In genomic region chr11:19265672-19265972, GRCm38 (mm10) we compare ENCODE assay signal across 19 mouse cellular contexts.
DNase-seq lines count a peak whose midpoint lies in the region; ATAC-seq and TF ChIP-seq lines count a peak whose summit lies in the region.
"Had no signal": no experiment of that assay in that cellular context is flagged by ENCODE, and none has a peak within 500 bp of the region (broad histone marks: within the 10 kb centered on the region; RNA-seq: fewer than 3 reads in every experiment).

No protein-coding gene starts in this region.

- no peaks in the 10 kb centered on the region for H3K36me3 ChIP-seq in hindbrain, embryonic 14.5 days (replicated peaks; ENCODE audit: control insufficient read depth, insufficient read depth)
- no peaks in the 10 kb centered on the region for H3K36me3 ChIP-seq in hindbrain, embryonic 10.5 days
- H3K36me3 ChIP-seq in neural tube, embryonic 13.5 days, result no peaks in the 10 kb centered on the region
- H3K36me3 ChIP-seq in neural tube, embryonic 14.5 days (ENCODE audit: control insufficient read depth, insufficient read depth, low read length), result no peaks in the 10 kb centered on the region
- no peaks in the 10 kb centered on the region for H3K36me3 ChIP-seq in forebrain, postnatal 0 days (ENCODE audit: insufficient read depth)
- H3K36me3 ChIP-seq: embryonic facial prominence, embryonic 12.5 days; G1E; heart, embryonic 13.5 days had no signal

- no peaks in the 10 kb centered on the region for H3K9me3 ChIP-seq in hindbrain, embryonic 14.5 days (ENCODE audit: control insufficient read depth, low read length)
- H3K9me3 ChIP-seq in hindbrain, embryonic 10.5 days, result no peaks in the 10 kb centered on the region
- H3K9me3 ChIP-seq in neural tube, embryonic 13.5 days, result no peaks in the 10 kb centered on the region
- no peaks in the 10 kb centered on the region for H3K9me3 ChIP-seq in neural tube, embryonic 14.5 days (ENCODE audit: control insufficient read depth, low read length)
- no peaks in the 10 kb centered on the region for H3K9me3 ChIP-seq in forebrain, postnatal 0 days (ENCODE audit: low read length)
- H3K9me3 ChIP-seq: embryonic facial prominence, embryonic 12.5 days; forebrain, embryonic 13.5 days; G1E; heart, embryonic 13.5 days had no signal

- 56% methylated on average over 3 of the region's 3 CpGs for whole genome bisulfite sequencing in hindbrain, embryonic 14.5 days
- 75% methylated on average over 3 of the region's 3 CpGs for WGBS in hindbrain, embryonic 10.5 days
- WGBS in neural tube, embryonic 13.5 days, result 47% methylated on average over 3 of the region's 3 CpGs
- 39% methylated on average over 3 of the region's 3 CpGs for WGBS in neural tube, embryonic 14.5 days
- WGBS in forebrain, postnatal 0 days, result 60% methylated on average over 3 of the region's 3 CpGs

- no peak overlapping the region; the same call in 1 of the 2 replicates for H3K27ac ChIP-seq in hindbrain, embryonic 14.5 days
- no peak overlapping the region for H3K27ac ChIP-seq in hindbrain, embryonic 10.5 days
- 0 out of 2 replicates have a peak overlapping the region, but pooled peaks have one; percentile 35 for H3K27ac ChIP-seq in neural tube, embryonic 13.5 days (replicated peaks)
- H3K27ac ChIP-seq in neural tube, embryonic 14.5 days (ENCODE audit: low read depth, low read length), result no peak overlapping the region
- H3K27ac ChIP-seq in forebrain, postnatal 0 days (ENCODE audit: low read depth, low read length), result no peak overlapping the region
- H3K27ac ChIP-seq: embryonic facial prominence, embryonic 12.5 days; forebrain, embryonic 13.5 days; gastrocnemius, adult 2 months; heart, embryonic 13.5 days had no signal

- H3K4me2 ChIP-seq in hindbrain, embryonic 14.5 days (replicated peaks), result no peak overlapping the region
- no peak overlapping the region for H3K4me2 ChIP-seq in neural tube, embryonic 13.5 days
- no peak overlapping the region for H3K4me2 ChIP-seq in neural tube, embryonic 14.5 days (ENCODE audit: low read depth, low read length)
- no peak overlapping the region for H3K4me2 ChIP-seq in forebrain, postnatal 0 days (ENCODE audit: low read depth)
- H3K4me2 ChIP-seq: embryonic facial prominence, embryonic 12.5 days; forebrain, embryonic 13.5 days; heart, embryonic 13.5 days had no signal

- no peaks in the 10 kb centered on the region for H3K27me3 ChIP-seq in hindbrain, embryonic 14.5 days (ENCODE audit: control insufficient read depth, insufficient read depth, low read length)
- no peaks in the 10 kb centered on the region for H3K27me3 ChIP-seq in hindbrain, embryonic 10.5 days (ENCODE audit: insufficient read depth, poor library complexity, severe bottlenecking)
- H3K27me3 ChIP-seq in neural tube, embryonic 13.5 days, result no peaks in the 10 kb centered on the region
- H3K27me3 ChIP-seq in neural tube, embryonic 14.5 days (ENCODE audit: control insufficient read depth, insufficient read depth, low read length), result no peaks in the 10 kb centered on the region
- H3K27me3 ChIP-seq in forebrain, postnatal 0 days (ENCODE audit: insufficient read depth, low read length), result no peaks in the 10 kb centered on the region
- H3K27me3 ChIP-seq: embryonic facial prominence, embryonic 12.5 days; forebrain, embryonic 13.5 days; heart, embryonic 13.5 days had no signal

- H3K4me3 ChIP-seq in hindbrain, embryonic 14.5 days (replicated peaks; ENCODE audit: low read length), result no peak overlapping the region
- H3K4me3 ChIP-seq in hindbrain, embryonic 10.5 days, result no peak overlapping the region
- no peak overlapping the region for H3K4me3 ChIP-seq in neural tube, embryonic 13.5 days
- no peak overlapping the region for H3K4me3 ChIP-seq in neural tube, embryonic 14.5 days (ENCODE audit: low read depth, low read length)
- H3K4me3 ChIP-seq in forebrain, postnatal 0 days (ENCODE audit: low read depth, low read length), result no peak overlapping the region
- H3K4me3 ChIP-seq: embryonic facial prominence, embryonic 12.5 days; forebrain, embryonic 13.5 days; gastrocnemius, adult 2 months; heart, embryonic 13.5 days had no signal

- peak; percentile 17; the same call in 1 of the 2 replicates for ATAC-seq in hindbrain, embryonic 14.5 days (ENCODE audit: low FRiP score)
- no peak for ATAC-seq in neural tube, embryonic 13.5 days (ENCODE audit: low read depth)
- ATAC-seq in neural tube, embryonic 14.5 days (ENCODE audit: low read depth), result 0 out of 2 replicates have a peak, but pooled peaks have one; percentile 13
- no peak for ATAC-seq in forebrain, postnatal 0 days
- ATAC-seq: inflammation-experienced regulatory T-cells, adult 6 months had no signal

- no peak overlapping the region for H3K9ac ChIP-seq in hindbrain, embryonic 14.5 days
- no peak overlapping the region for H3K9ac ChIP-seq in neural tube, embryonic 13.5 days
- H3K9ac ChIP-seq in neural tube, embryonic 14.5 days (replicated peaks; ENCODE audit: low read depth, low read length), result no peak overlapping the region
- H3K9ac ChIP-seq in forebrain, postnatal 0 days, result no peak overlapping the region
- H3K9ac ChIP-seq: embryonic facial prominence, embryonic 12.5 days; forebrain, embryonic 13.5 days; heart, embryonic 13.5 days had no signal

- H3K4me1 ChIP-seq in hindbrain, embryonic 14.5 days (replicated peaks; ENCODE audit: control insufficient read depth, insufficient read depth, low read length), result peaks cover 8% of the 10 kb centered on the region; the same call in 1 of the 2 replicates
- H3K4me1 ChIP-seq in hindbrain, embryonic 10.5 days (replicated peaks), result no peaks in the 10 kb centered on the region
- H3K4me1 ChIP-seq in neural tube, embryonic 13.5 days (replicated peaks), result peaks cover 4% of the 10 kb centered on the region; the same call in 1 of the 2 replicates
- H3K4me1 ChIP-seq in neural tube, embryonic 14.5 days (ENCODE audit: control insufficient read depth, insufficient read depth, low read length), result no peaks in the 10 kb centered on the region
- no peaks in the 10 kb centered on the region for H3K4me1 ChIP-seq in forebrain, postnatal 0 days (ENCODE audit: insufficient read depth)

- no peak for DNase-seq in hindbrain, embryonic 14.5 days (ENCODE audit: low spot score)
- no peak for DNase-seq in hindbrain, embryonic 10.5 days (ENCODE audit: low spot score)
- DNase-seq in neural tube, embryonic 10.5 days (ENCODE audit: extremely low spot score, low spot score), result no peak
- DNase-seq in forebrain, postnatal 0 days, result no peak
- DNase-seq: adrenal gland, adult 8-10 months; adrenal gland, postnatal 36 days; cerebellum, adult 2 months; cerebellum, postnatal 10 days; gastrocnemius, adult 2 months; gastrocnemius, postnatal 25 days; heart, adult 11 months; heart, postnatal 4 days had no signal

- no peak for TF ChIP-seq CTCF in forebrain, postnatal 0 days (IDR thresholded peaks at IDR 0.05; ENCODE audit: low read depth)

Comparison
In these comparisons a context has a peak if more than half of its experiments do, and no peak if none do; other contexts are left out.
1. ATAC-seq: peak in hindbrain, embryonic 14.5 days (single experiment) and neural tube, embryonic 14.5 days (single experiment); none in neural tube, embryonic 13.5 days (single experiment) and forebrain, postnatal 0 days (single experiment).